Mouse (Mus musculus) ES-E14 (cell line): ENCODE data around the gene Hlcs. TPM values are rescaled to one million over a fixed set of nuclear protein-coding genes. Genes with fewer than 3 reads are reported as not detected.

Experiments used
- DNase-seq: peaks from one replicate; pipeline ENCODE4 v3.0.0-alpha.2; 2013; ENCODE audit warnings: low read depth, low spot score
- H3K27ac ChIP-seq: 2 replicates; pipeline ENCODE4 v1.5.1; 2012; ENCODE audit warnings: low read depth, mild to moderate bottlenecking, low read length, moderate library complexity, mixed read lengths; ENCODE audit not compliant: poor library complexity, insufficient read depth, severe bottlenecking
- H3K36me3 ChIP-seq: 2 replicates; pipeline ENCODE4 v1.6.1; 2012; ENCODE audit warnings: mild to moderate bottlenecking, low read length, moderate library complexity, mixed read lengths; ENCODE audit not compliant: control insufficient read depth, poor library complexity, insufficient read depth, severe bottlenecking
- H3K4me1 ChIP-seq, 2 experiments: fragments of 150-350 bp in 1 of 2; sonication (generic) in 1 of 2; 2 replicates each; pipeline ENCODE4 v1.6.1; 2012; ENCODE audit warnings: low read length in 2 of 2, mild to moderate bottlenecking in 1 of 2, mixed read lengths in 1 of 2; ENCODE audit not compliant: control insufficient read depth in 2 of 2, insufficient read depth in 2 of 2, poor library complexity in 1 of 2
- H3K4me3 ChIP-seq, 2 experiments: fragments of 150-350 bp in 1 of 2; sonication (generic) in 1 of 2; 2 replicates each; pipeline ENCODE4 v1.5.1; 2012; ENCODE audit warnings: low read length in 2 of 2, low read depth in 1 of 2, mild to moderate bottlenecking in 1 of 2, mixed read lengths in 1 of 2; ENCODE audit not compliant: insufficient read depth in 1 of 2, poor library complexity in 1 of 2, severe bottlenecking in 1 of 2
- H3K9ac ChIP-seq: 2 replicates; pipeline ENCODE4 v1.6.1; 2012; ENCODE audit warnings: low read depth, mild to moderate bottlenecking, low read length, mixed read lengths; ENCODE audit not compliant: poor library complexity, insufficient read depth, severe bottlenecking
- H3K9me3 ChIP-seq: fragments of 150-350 bp; sonication (generic); 2 replicates; pipeline ENCODE4 v1.6.1; 2012; ENCODE audit warnings: low read depth, mild to moderate bottlenecking, low read length; ENCODE audit not compliant: control insufficient read depth, insufficient read depth
- CHD2 ChIP-seq: IDR thresholded peaks from 2 replicates; pipeline ENCODE4 v1.6.1; 2014; ENCODE audit warnings: mild to moderate bottlenecking, low read depth, low read length, inconsistent platforms
- HCFC1 ChIP-seq: IDR thresholded peaks from 2 replicates; pipeline ENCODE4 v1.6.1; 2012; ENCODE audit warnings: low read length, inconsistent platforms, borderline replicate concordance; ENCODE audit not compliant: insufficient read depth
- MAFK ChIP-seq: IDR thresholded peaks from 2 replicates; pipeline ENCODE4 v1.6.1; 2014; ENCODE audit warnings: mild to moderate bottlenecking, low read depth, low read length, inconsistent platforms; ENCODE audit not compliant: insufficient read depth
- ZC3H11A ChIP-seq: IDR thresholded peaks from 2 replicates; pipeline ENCODE4 v1.6.1; 2012; ENCODE audit warnings: low read depth, mild to moderate bottlenecking, inconsistent platforms, low read length, borderline replicate concordance
- ZNF384 ChIP-seq: IDR thresholded peaks from 2 replicates; pipeline ENCODE4 v1.6.1; 2012; ENCODE audit warnings: low read depth, low read length, inconsistent platforms
- in situ Hi-C, 2 experiments: fragments of 600-800 bp; cut with MboI; formaldehyde crosslinking; loops; one replicate each; pipeline ENCODE4 v1.15.1; 2025; ENCODE audit warnings: low sequenced_read_pairs in 2 of 2, inconsistent platforms in 1 of 2; ENCODE audit not compliant: unreplicated experiment in 2 of 2
- total RNA-seq: library from RNA; depleted of rRNA; stranded (reverse); fragments of 300-350 nt; gene quantifications from 2 replicates; pipeline ENCODE4 v1.2.3, GENCODE M21; 2012

The Hlcs gene
- total RNA-seq, 1 experiment = 5.2 TPM

DNA sequence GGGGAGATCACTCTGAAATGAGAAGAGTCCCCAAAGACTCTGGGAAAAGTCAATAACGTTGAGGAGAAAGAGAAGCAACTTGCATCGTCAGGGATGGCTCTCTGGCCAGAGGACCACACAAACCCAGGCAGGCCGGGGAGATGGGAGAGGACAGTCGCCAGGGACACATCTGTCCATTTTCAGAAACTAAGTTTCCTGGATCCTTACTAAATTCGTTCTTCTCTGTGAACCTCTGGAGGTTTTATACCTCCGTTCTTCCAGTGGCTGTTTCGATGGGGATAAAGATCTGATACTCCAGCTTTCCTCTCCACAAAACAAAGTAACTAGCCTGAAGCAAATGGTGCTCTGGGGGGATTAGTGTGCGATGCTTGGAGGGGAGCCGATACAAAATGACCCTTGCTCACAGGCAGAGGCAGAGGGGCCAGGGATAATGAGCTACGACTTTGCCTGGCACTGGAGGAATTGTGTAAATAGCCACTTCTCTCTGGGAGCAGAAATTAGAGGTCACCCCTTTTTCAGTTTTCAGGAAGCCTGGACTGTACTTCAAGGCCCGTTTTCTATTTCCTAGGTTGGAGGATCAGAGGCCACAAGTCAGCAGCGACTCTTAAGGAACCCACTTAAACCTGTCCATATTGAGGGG, 220.7 kb downstream of the Hlcs start:
- TF ChIP-seq MAFK (no peak), CHD2 (no peak), ZNF384 (no peak), ZC3H11A (no peak), HCFC1 (no peak)
- no peak for DNase-seq
- in situ Hi-C loops = loop anchor here in 1 of 2 experiments (10.0 kb wide), 1 partner anchor 142 kb away; no protein-coding TSS in a partner anchor
- Histone ChIP-seq H3K4me1 (peaks cover under 1 to 6% of the 10 kb centered on the region in 2 experiments; a peak in 3 of 4 replicates), H3K9me3 (no peaks in the 10 kb centered on the region), H3K36me3 (no peaks in the 10 kb centered on the region), H3K27ac (no peak overlapping the region), H3K9ac (no peak overlapping the region), H3K4me3 (no peak overlapping the region)

DNA sequence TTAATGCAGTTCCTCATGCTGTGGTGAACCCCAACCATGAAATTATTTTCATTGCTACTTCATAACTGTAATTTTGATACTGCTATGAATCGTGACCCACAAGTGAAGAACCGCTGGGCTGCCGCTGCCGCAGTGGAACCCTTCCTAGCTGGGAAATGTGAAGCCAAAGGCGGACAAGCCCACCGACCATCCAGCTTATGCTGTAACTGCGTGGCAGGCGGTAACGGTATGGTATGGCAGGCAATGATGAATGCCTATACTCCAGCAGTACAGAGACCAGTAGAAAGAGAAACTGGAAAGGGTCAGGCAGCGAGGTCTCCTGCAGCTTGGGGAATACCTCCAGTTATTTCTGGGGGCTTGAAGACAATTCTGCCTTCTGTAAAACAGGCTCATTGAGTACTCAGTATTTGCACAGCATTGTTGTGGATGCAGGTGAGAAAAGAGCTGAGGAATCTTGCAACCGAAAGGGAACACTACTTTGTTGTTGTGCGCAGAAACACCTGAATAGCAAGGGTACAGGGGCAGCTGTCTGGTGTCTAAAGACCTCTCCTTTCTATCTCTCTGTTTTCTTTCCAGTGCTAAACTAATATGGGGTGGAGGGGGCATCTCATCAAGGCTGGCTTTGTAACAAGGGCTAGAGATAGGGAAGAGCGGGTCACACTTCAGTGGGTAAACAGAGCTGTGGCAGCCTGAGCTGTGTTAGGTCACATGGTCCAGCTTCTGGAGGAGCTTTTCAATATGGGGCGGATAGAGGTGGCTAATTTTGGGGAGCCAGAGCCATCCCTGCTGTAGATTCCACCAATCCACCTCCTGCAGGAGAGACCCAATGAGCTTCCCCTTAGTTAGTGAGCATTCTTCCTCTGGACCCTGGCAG, 224.3 kb downstream of the Hlcs start:
- in situ Hi-C loops = loop anchor here in 1 of 2 experiments (10.0 kb wide), 1 partner anchor 1394 kb away; no protein-coding TSS in a partner anchor
- no peaks in the 10 kb centered on the region for H3K36me3 ChIP-seq
- H3K27ac ChIP-seq = no peak overlapping the region
- H3K4me1 ChIP-seq = peaks cover 0 to 2% of the 10 kb centered on the region in 2 experiments; a peak in 1 of 4 replicates
- H3K4me3 ChIP-seq = no peak overlapping the region
- H3K9ac ChIP-seq = no peak overlapping the region
- DNase-seq = no peak
- no peak for TF ChIP-seq MAFK
- H3K9me3 ChIP-seq = no peaks in the 10 kb centered on the region

DNA sequence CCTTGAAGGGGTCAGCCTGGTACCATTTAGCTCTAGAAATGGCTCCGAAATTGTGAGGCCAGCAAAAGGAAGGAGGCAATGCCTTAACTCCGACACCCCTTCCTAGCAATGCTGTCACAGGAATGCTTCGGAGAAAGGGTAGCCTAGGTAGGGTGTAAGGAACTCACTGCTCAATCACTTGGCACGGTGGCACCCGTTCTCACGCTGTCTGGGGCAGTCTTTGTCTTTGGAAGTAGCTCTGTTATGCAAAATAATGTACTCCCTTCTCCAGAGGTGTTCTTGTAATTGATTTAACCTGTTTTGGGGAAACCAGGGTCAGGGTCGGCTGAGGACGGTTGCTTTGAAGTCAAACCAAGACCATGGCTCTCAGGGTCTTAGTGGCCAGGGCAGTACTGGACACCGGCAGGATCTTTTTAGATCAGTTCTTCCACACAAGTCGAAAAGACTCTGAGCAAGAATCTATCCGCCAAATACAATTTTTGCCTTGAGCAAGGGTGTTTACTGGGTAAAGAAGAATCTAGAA, 225.1 kb downstream of the Hlcs start:
- in situ Hi-C loops = loop anchor here in 1 of 2 experiments (10.0 kb wide), 1 partner anchor 1393 kb away; no protein-coding TSS in a partner anchor
- Histone ChIP-seq H3K9ac (no peak overlapping the region), H3K9me3 (no peaks in the 10 kb centered on the region), H3K27ac (no peak overlapping the region), H3K36me3 (no peaks in the 10 kb centered on the region), H3K4me1 (peaks cover 0 to 2% of the 10 kb centered on the region in 2 experiments; a peak in 1 of 4 replicates), H3K4me3 (no peak overlapping the region)
- DNase-seq = no peak
- TF ChIP-seq ZC3H11A = no peak

DNA sequence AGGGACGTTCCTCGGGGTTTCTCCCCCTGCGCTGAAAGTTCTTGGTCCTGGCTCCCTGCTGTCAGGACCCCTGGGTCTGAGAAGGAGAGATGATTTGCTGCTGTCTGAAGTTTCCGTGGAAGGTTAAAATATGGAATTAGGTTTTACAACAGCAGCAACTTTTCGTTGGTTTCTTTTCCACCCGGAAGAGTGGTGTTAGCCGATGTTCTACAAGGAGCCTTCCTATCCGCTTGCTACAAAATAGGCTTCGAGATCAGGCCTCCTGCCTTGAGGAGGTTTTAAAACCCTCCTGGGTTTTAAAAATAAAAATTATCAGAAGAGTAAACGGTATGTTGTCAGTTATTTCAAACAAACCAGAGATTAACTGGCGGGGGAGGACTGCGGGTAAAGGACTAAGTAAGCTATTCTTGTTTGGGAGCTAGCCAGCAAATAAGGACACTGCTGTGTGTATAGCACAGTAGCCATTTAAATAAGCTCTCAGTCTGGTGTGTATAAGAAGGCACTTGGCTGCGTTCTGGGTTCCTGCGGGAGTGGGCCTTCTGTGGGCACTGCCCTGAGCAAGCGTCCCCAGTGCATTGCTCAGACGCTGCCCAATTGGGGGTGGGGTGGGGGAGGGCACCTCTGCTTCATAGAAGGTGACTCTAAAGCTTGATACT, 225.7 kb downstream of the Hlcs start:
- Histone ChIP-seq H3K9me3 (no peaks in the 10 kb centered on the region), H3K4me1 (peaks cover 0 to 2% of the 10 kb centered on the region in 2 experiments; a peak in 1 of 4 replicates), H3K4me3 (no peak overlapping the region), H3K9ac (no peak overlapping the region), H3K36me3 (no peaks in the 10 kb centered on the region), H3K27ac (no peak overlapping the region)
- no peak for TF ChIP-seq ZNF384
- TF ChIP-seq CHD2 = no peak
- no peak for TF ChIP-seq HCFC1
- TF ChIP-seq MAFK = no peak
- TF ChIP-seq ZC3H11A = no peak
- no peak for DNase-seq
- in situ Hi-C loops = loop anchor here in 1 of 2 experiments (10.0 kb wide), 1 partner anchor 1393 kb away; no protein-coding TSS in a partner anchor
